In the genomic region with DNA sequence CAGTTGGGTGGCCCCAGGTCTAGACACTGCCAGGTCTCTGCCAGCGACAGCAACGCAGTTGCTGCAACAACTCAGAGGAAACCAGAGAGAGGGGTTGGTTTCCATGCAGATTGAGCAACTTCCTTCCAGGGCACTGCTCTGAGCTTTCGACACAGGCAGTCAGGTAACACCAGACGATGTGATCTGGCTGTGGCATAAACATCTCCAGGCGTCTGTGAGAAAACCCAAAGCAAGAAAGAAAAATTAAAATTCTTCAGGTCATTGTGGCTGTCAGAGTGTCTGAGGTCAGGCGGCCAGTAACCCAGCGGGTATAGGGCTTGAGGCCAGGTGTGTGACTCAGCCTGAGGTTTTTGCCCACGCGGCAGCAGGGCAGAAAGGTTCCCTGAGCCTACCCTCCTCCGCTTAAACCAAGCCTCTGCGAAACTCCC, we compare ENCODE assay signal across 9 mouse cellular contexts.
DNase-seq lines count a peak whose midpoint lies in the region; ATAC-seq and TF ChIP-seq lines count a peak whose summit lies in the region.
"Had no signal": no experiment of that assay in that cellular context is flagged by ENCODE, and none has a peak within 500 bp of the region (broad histone marks: within the 10 kb centered on the region; RNA-seq: fewer than 3 reads in every experiment).

No protein-coding gene starts in this region.

- no peaks in the 10 kb centered on the region for H3K79me2 ChIP-seq in C2C12 (ENCODE audit: control insufficient read depth, insufficient read depth)
- no peaks in the 10 kb centered on the region for H3K79me2 ChIP-seq in myocyte (ENCODE audit: control insufficient read depth, insufficient read depth)

- no peak for TF ChIP-seq CTCF in C2C12 (IDR thresholded peaks at IDR 0.05; ENCODE audit: control insufficient read depth, insufficient read depth, insufficient read length)

- H3K27me3 ChIP-seq in C2C12 (ENCODE audit: control insufficient read depth, insufficient read depth, insufficient read length) (no peaks in the 10 kb centered on the region), myocyte (ENCODE audit: control insufficient read depth, insufficient read depth, insufficient read length) (no peaks in the 10 kb centered on the region)
- H3K27me3 ChIP-seq: hindbrain, embryonic 15.5 days had no signal

- H3ac ChIP-seq in C2C12 (ENCODE audit: control insufficient read depth, insufficient read length, low read depth): no peak overlapping the region
- no peak overlapping the region for H3ac ChIP-seq in myocyte (ENCODE audit: control insufficient read depth, insufficient read length)

- H3K4me2 ChIP-seq in myocyte (ENCODE audit: low read depth): peak overlapping the region; percentile 55
- H3K4me2 ChIP-seq: hindbrain, embryonic 15.5 days had no signal

- TF ChIP-seq POLR2A in myocyte (IDR thresholded peaks at IDR 0.05; ENCODE audit: insufficient read length, low read depth): no peak

- DNase-seq in adipocyte (ENCODE audit: low spot score): peak; percentile 67
- DNase-seq in left cerebral cortex, adult 8-10 months (ENCODE audit: low spot score in 2 of 2): no peak
- DNase-seq in urinary bladder, postnatal 10 days (ENCODE audit: low spot score): no peak
- no peak for DNase-seq in retina, postnatal 1 day
- no peak for DNase-seq in urinary bladder, postnatal 4 days (ENCODE audit: low spot score in 2 of 2)

- H3K79me3 ChIP-seq in C2C12 (ENCODE audit: low read depth): no peaks in the 10 kb centered on the region

- H3K36me3 ChIP-seq in C2C12 (ENCODE audit: control insufficient read depth, insufficient read depth) (no peaks in the 10 kb centered on the region), myocyte (ENCODE audit: control insufficient read depth, insufficient read depth) (no peaks in the 10 kb centered on the region)
- H3K36me3 ChIP-seq: hindbrain, embryonic 15.5 days had no signal

- peak; percentile 85 to 87 for ATAC-seq in hematopoietic stem cell, adult 5-6 weeks (replicated peaks in 1 of 2; ENCODE audit: insufficient read depth in 1 of 2, low FRiP score in 2 of 2, low TSS enrichment in 1 of 2, low read depth in 1 of 2, poor library complexity in 2 of 2, severe bottlenecking in 2 of 2)

- H3K4me3 ChIP-seq in C2C12 (ENCODE audit: insufficient read depth, poor library complexity, severe bottlenecking) (no peak overlapping the region), myocyte (no peak overlapping the region)
- H3K4me3 ChIP-seq: hindbrain, embryonic 15.5 days had no signal

TF ChIP-seq in C2C12, 6 proteins besides CTCF, POLR2A, EP300 and RAD21:
- TF ChIP-seq MYOD1 (IDR thresholded peaks at IDR 0.05; ENCODE audit: control insufficient read depth, insufficient read length, low read depth): peak; percentile 29
- no peak for TF ChIP-seq MYOG (IDR thresholded peaks at IDR 0.05; ENCODE audit: control insufficient read depth, extremely low read depth, insufficient read length)
- TF ChIP-seq CEBPB (IDR thresholded peaks at IDR 0.05; ENCODE audit: low read depth): peak; percentile 90
- TF ChIP-seq USF1 (IDR thresholded peaks at IDR 0.05; ENCODE audit: low read depth): no peak
- peak; percentile 47 for TF ChIP-seq MAX (IDR thresholded peaks at IDR 0.05)
- peak; percentile 63 for TF ChIP-seq FOSL1 (IDR thresholded peaks at IDR 0.05; ENCODE audit: insufficient read depth, low read length, poor library complexity, severe bottlenecking)

TF ChIP-seq in myocyte, 11 proteins besides CTCF, POLR2A, EP300 and RAD21:
- TF ChIP-seq MAX (IDR thresholded peaks at IDR 0.05; ENCODE audit: low read depth): no peak
- TF ChIP-seq CEBPB (IDR thresholded peaks at IDR 0.05; ENCODE audit: insufficient read depth, poor library complexity, severe bottlenecking): peak; percentile 75
